Mouse (Mus musculus) hindlimb bud, embryonic 11.5 days (tissue): ENCODE measurements around the gene Lypla2.
"Not testable (repeated sequence)": the region's sequence is repeated elsewhere in the genome, so short reads cannot be mapped to it uniquely, and the experiment has no call there.

Experiments used
- DNase-seq: peaks from one replicate; pipeline ENCODE4 v3.0.0-alpha.2; 2012; ENCODE audit warnings: low read depth, low spot score; ENCODE audit errors: extremely low spot score

Lypla2 gene

GRCm38 (mm10) chr4:135949911-135950310 is 22.5 kb downstream of the Lypla2 start:
- no peak for DNase-seq

- DNase-seq: no peak
These were observed 23.0 kb downstream of the Lypla2 start for GRCm38 (mm10) chr4:135949475-135949874.

DNA sequence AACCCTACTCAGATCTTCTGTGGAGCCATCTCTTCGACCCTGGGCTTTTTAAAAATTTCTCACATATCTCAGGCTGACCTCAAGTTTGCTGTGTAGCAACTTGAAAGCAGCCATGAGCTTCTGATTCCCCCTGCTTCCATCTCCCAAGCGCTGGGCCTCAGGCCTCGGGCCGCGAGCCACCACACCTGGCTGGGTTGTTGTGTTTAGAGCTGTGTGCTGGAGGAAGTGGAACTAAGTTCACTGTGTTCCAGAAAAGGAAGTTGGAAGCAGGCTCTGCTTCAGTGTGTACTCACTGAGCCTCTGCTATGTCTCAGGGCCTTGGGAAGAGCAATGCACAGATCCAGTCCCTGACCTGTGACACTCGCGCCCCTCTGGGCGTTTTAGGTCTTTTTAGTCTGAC is 24.3 kb downstream of the Lypla2 start:
- DNase-seq: no peak

- no peak for DNase-seq
These were observed 25.6 kb downstream of the Lypla2 start for GRCm38 (mm10) chr4:135946659-135947301.

- peak; percentile 71 for DNase-seq
These were observed 26.2 kb downstream of the Lypla2 start, which contains the start of gene Hmgcl for GRCm38 (mm10) chr4:135946278-135946658. Gene Hmgcl, plus strand, starts transcription at chr4:135946448.

- no peak for DNase-seq
These were observed 26.7 kb downstream of the Lypla2 start for GRCm38 (mm10) chr4:135945706-135946105.

DNA sequence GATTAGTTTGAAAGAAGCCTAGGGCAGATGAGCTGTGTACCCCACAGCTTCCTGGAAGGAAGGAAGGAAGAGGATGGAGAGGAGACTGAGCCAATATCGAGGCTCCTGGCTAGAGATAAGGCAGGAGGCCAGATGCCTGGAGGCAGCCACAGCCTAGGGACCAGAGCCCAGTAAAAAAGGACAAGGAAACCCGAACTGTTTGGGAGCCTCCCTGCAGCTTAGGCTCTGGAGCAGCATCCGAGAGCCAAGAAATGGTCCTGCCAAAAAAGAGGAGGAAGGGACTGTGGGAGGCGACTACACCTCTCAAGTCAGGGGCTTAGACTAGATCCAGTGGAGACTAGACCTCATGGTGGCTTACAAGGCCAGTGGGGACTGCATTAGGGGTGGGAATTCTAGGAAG is 29.0 kb downstream of the Lypla2 start:
- DNase-seq: no peak

DNA sequence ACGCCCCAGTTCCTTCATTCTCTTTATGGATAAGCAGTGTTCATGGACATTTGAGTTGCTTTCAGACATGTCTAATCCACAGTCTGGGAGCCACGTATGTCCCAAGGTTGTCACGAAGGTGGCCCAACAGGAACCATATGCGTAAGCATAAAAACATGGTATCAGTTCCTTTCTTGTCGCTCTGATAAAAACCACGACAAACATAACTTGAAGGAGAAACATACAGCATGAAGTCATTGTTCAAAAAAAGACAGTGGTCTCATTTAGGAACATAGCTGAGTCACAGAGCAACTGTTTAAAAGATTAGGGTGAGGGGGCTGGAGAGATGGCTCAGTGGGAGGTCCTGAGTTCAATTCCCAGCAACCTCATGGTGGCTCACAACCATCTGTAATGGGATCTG is 30.2 kb downstream of the Lypla2 start:
- no peak for DNase-seq

DNA sequence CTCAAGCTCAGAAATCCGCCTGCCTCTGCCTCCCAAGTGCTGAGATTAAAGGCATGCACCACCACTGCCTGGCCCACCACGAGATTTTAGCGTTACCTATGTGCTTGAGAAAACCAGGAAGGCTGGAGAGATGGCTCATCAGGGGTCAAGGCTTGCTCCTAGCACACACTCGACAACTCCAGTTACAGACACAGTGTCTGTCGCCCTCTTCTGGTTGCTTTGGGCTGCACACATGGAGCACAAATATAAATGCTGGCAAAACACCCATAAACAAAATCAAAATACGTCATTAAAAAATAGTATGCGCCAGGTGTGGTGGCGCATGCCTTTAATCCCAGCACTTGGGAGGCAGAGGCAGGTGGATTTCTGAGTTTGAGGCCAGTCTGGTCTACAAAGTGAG is 31.4 kb downstream of the Lypla2 start:
- not testable (repeated sequence) for DNase-seq

DNA sequence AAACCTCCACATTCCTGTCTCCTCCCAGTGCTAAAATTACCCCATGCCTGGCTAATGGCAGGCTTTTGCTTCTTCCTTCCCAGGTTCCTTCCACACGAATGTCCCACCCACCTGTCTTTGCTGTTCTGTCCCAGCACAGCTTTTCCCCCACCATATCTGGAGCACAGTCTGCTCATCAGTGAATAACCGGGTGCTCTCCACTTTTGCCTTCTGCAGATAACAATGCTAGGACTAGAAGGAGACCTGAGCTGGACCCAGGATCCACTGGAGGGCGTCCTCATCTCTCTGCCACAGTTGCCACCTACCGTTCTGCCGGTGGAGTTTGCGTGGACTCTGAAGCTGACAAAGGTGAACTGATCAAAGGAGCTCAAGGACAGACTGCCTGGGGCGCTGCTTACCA is 33.6 kb downstream of the Lypla2 start:
- DNase-seq: no peak

GRCm38 (mm10) chr4:135935502-135935901 is 36.9 kb downstream of the Lypla2 start:
- no peak for DNase-seq

- no peak for DNase-seq
These were observed 37.5 kb downstream of the Lypla2 start for GRCm38 (mm10) chr4:135934708-135935500.

DNA sequence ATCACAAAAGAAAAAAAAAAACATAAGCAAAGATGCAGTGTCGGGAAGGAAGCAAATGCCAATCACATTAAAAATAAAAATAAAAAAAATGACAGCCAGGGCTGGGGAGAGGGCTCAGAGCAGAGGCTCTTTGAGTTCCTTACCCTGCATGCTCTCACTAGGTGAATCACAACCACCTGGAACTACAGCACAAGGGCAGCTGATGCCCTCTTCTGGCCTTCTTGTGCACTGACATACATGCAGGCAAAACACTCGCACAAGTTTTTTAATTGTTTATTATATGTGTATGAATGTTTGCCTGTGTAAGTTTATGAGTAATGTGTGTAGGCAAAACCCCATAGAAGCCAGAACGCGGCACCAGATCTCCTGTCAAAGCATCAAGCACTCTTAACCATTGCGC is 40.6 kb downstream of the Lypla2 start:
- no peak for DNase-seq

DNA sequence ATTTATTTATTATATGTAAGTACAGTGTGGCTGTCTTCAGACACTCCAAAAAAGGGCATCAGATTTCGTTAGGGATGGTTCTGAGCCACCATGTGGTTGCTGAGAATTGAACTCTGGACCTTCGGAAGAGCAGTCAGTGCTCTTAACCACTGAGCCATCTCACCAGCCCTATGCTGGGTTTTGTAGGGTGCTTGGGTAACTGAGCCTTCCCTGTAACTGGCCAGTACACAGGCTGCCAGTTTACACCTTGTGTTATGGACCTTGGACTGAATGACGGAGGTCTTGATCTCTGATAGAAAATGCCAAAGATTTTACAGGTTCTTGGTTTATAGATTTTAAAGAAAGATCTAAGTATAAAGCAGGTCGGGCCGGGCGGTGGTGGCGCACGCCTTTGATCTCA is 42.2 kb downstream of the Lypla2 start:
- no peak for DNase-seq

DNA sequence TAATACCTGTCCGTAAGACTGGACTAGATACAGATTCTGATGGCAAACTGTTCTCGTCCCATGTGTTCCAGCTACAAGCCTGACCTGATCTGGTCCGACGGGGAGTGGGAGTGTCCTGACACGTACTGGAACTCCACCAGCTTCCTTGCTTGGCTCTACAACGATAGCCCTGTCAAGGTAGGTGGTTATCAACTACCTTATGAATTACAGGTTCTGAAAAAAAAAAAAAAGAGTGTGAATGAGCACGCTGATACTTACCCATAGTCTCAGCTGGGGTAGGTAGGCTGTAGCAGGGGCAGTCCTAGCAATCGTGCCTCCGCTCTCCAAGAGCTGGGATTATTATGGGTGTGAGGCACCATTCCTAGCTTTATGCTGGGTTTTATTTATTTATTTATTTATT is 42.6 kb downstream of the Lypla2 start:
- DNase-seq: no peak

DNA sequence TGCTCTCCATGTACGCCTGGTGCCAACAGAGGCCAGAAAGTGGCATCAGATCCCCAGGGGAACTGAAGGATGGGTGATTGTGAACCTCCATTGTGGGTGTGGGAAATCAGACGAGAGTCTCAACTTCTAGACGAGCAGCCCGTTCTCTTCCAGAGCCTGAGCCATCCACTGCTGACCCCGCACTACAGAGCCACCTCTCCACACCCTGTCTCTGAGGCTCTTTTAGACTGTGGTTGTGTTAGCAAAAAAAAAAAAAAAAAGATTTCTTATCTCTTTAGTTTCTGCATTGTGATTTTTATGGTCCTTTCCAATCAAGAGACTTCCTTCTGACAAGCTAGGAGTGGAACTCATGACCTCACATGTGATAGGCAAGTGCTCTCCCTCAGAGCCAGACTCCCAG is 43.0 kb downstream of the Lypla2 start:
- no peak for DNase-seq

- no peak for DNase-seq
These were observed 44.0 kb downstream of the Lypla2 start for GRCm38 (mm10) chr4:135928376-135928775.

GRCm38 (mm10) chr4:135926861-135927260 is 45.6 kb downstream of the Lypla2 start:
- DNase-seq: no peak

DNA sequence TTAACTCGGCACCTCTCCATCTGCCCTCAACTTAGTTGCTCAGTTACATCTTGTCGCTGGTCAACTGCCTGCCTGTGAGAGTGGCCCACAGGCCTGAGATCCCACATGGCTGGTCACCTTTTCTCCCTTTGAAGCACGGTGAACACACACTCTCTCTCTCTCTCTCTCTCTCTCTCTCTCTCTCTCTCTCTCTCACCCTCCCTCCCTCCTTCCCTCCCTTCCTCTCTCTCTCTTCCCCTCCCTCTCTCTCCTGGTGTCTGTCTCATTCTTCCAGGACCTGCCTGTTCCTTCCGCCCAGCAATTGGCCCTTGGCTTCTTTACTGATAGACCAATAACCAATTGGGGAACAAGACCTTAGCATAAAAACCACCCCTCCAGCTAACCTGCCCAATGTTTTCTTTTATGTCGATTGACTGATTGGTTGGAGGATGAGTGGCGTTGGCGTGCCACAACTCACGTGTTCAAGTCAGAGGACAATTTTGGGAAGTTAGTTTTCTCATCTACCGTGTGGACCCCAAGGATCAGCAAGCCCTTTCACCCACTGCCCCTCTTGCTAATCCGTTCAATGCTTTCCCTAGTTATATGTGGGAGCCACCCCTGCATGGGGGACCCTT is 46.1 kb downstream of the Lypla2 start:
- no peak for DNase-seq

DNA sequence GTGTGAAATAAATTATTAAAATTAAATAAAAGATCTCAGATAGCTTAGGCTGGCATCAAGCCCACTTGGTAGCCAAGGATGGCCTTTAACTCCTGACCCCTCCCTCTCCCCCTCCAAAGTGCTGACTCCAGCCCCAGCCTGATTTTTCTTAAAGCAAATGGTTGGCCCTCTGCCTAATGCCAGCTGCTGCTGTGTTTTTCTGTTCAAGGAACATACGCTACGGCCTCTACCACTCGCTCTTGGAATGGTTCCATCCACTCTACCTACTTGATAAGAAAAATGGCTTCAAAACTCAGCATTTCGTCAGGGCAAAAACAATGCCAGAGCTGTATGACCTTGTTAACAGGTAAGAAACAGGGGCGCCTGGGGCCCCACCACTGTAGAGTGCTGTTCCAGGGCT is 47.1 kb downstream of the Lypla2 start:
- DNase-seq: no peak

- no peak for DNase-seq
These were observed 48.0 kb downstream of the Lypla2 start for GRCm38 (mm10) chr4:135924418-135924817.

DNA sequence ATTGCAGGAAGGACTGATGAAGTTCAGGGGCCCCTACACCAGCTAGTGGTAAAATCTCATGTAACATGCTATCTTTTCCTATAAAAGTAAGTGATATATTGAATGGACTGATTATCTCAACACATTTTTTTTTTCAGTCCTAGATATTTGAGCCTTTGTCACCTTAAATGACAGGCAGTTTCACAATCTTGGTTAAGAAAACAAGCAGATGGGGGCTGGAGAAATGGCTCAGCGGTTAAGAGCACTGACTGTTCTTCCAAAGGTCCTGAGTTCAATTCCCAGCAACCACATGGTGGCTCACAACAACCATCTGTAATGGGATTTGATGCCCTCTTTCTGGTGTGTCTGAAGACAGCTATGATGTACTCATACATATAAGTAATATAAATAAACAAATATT is 50.2 kb downstream of the Lypla2 start:
- no peak for DNase-seq
